Mouse (Mus musculus) heart, embryonic 11.5 days (tissue): ENCODE data around the gene Pax7. TPM values are rescaled to one million over a fixed set of nuclear protein-coding genes. Genes with fewer than 3 reads are reported as not detected.

Source experiments
- ATAC-seq: fragments of 200-750 bp; cut with Nextera tagmentation; replicated peaks from 2 replicates; pipeline ENCODE4 v1.8.0; 2017; ENCODE audit warnings: moderate library complexity; ENCODE audit not compliant: insufficient number of reproducible peaks, low FRiP score, low TSS enrichment
- H3K27ac ChIP-seq: fragments of 300-500 bp; sonication (generic); 2 replicates; pipeline ENCODE4 v1.5.1; 2014; ENCODE audit warnings: mild to moderate bottlenecking, low read depth, low read length
- H3K27me3 ChIP-seq: fragments of 300-500 bp; sonication (generic); 2 replicates; pipeline ENCODE4 v1.6.1; 2014; ENCODE audit warnings: mild to moderate bottlenecking, low read length, mixed read lengths; ENCODE audit not compliant: control insufficient read depth, insufficient read depth
- H3K36me3 ChIP-seq: fragments of 300-500 bp; sonication (generic); 2 replicates; pipeline ENCODE4 v1.6.1; 2014; ENCODE audit warnings: mild to moderate bottlenecking, low read length, moderate library complexity, mixed read lengths; ENCODE audit not compliant: control insufficient read depth, insufficient read depth
- H3K4me1 ChIP-seq: fragments of 300-500 bp; sonication (generic); 2 replicates; pipeline ENCODE4 v1.6.1; 2014; ENCODE audit warnings: low read length; ENCODE audit not compliant: control insufficient read depth, insufficient read depth
- H3K4me2 ChIP-seq: fragments of 300-500 bp; sonication (generic); 2 replicates; pipeline ENCODE4 v1.6.1; 2014; ENCODE audit warnings: mild to moderate bottlenecking, moderate library complexity
- H3K4me3 ChIP-seq: fragments of 300-500 bp; sonication (generic); 2 replicates; pipeline ENCODE4 v1.5.1; 2014; ENCODE audit warnings: low read depth, low read length
- H3K9ac ChIP-seq: fragments of 300-500 bp; sonication (generic); 2 replicates; pipeline ENCODE4 v1.6.1; 2014; ENCODE audit warnings: mild to moderate bottlenecking, low read depth, low read length, moderate library complexity
- H3K9me3 ChIP-seq: fragments of 300-500 bp; sonication (generic); replicated peaks from 2 replicates; pipeline ENCODE4 v1.6.1; 2016; ENCODE audit warnings: low read length; ENCODE audit not compliant: control insufficient read depth
- WGBS: fragments of 180-500 bp; shearing (Covaris S2); extraction: QIAGEN DNeasy Blood & Tissue Kit; methylation state at CpG from one replicate; pipeline ENCODE4 v1.1.7; 2014; ENCODE audit not compliant: insufficient replicate concordance; 5-methylcytosine and 5-hydroxymethylcytosine counted together
- polyA plus RNA-seq: library from polyadenylated mRNA; unstranded; fragments of >200 nt; fragmentation: Nextera tagmentation; extraction: Ambion mirVana; gene quantifications from 2 replicates; pipeline ENCODE4 v1.2.1, GENCODE M21; 2014

Pax7 gene
- polyA plus RNA-seq, 1 experiment from 2014 or later, result 0.04 TPM

- WGBS, result 6% methylated on average over 13 of the region's 13 CpGs
- H3K9ac ChIP-seq, result no peak overlapping the region
- H3K4me2 ChIP-seq, result no peak overlapping the region
- peaks cover 70% of the 10 kb centered on the region for H3K27me3 ChIP-seq
- no peak overlapping the region for H3K27ac ChIP-seq
- no peaks in the 10 kb centered on the region for H3K9me3 ChIP-seq
- H3K36me3 ChIP-seq, result no peaks in the 10 kb centered on the region
- no peak for ATAC-seq
- H3K4me3 ChIP-seq, result no peak overlapping the region
- H3K4me1 ChIP-seq, result peaks cover 2% of the 10 kb centered on the region; the same call in 1 of the 2 replicates
These were observed 76.4 kb downstream of the Pax7 start for GRCm38 (mm10) chr4:139756931-139757330.

DNA sequence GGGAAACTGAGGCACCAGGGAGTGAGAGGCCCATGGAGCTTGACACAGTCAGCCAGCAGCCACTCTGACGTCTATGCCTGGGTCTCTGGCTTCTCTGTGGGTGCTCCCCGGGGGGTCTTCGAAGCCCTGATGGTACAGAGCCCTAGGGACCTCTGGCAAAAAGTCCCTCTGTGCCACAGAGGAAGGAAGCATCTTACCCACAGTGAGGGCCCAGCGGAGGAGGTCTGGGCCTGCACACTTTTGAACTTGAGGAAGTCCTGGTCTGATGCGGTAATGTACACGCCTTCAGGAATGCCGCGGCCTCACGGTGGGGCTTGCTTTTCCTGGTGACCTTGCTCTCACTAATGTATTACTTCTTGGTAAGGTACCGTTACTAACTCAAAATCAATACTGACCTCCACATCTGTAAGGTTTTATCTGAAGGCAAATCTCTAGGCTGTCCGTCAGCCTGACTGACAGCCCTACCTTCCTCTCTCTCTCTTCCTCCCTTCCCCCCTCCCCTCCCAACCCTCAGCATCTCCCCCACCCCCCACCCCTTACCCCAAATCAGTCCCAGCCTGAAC, 79.1 kb downstream of the Pax7 start:
- no peak overlapping the region for H3K9ac ChIP-seq
- H3K27ac ChIP-seq, result no peak overlapping the region
- H3K27me3 ChIP-seq, result peaks cover 48% of the 10 kb centered on the region
- no peak overlapping the region for H3K4me2 ChIP-seq
- peaks cover 2% of the 10 kb centered on the region; the same call in 1 of the 2 replicates for H3K4me1 ChIP-seq
- ATAC-seq, result no peak
- 15% methylated on average over 11 of the region's 11 CpGs for WGBS
- no peaks in the 10 kb centered on the region for H3K9me3 ChIP-seq
- H3K4me3 ChIP-seq, result no peak overlapping the region
- H3K36me3 ChIP-seq, result no peaks in the 10 kb centered on the region

DNA sequence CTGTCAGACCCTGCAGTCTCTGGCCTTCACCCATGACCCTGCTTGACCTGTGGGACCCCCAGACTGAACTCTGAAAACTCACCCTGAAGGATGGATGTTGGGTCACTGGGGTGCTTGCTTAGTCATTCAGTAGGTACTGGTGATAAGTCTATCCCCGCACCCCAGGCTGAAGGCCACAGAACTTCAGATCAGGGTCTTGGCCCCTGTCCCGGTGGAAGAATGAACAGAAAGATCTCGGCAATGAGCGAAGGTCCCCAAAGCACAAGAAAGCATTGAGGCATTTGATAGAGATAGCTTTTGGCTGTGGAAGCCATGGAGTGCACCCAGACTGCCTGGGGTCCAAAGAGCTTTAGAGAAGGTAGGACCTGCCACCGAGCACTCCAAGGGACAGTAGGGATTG, 82.4 kb downstream of the Pax7 start:
- WGBS, result 82% methylated on average over 5 of the region's 5 CpGs
- ATAC-seq, result no peak
- Histone ChIP-seq H3K9ac (no peak overlapping the region), H3K9me3 (no peaks in the 10 kb centered on the region), H3K4me1 (no peaks in the 10 kb centered on the region), H3K27me3 (peaks cover 26% of the 10 kb centered on the region), H3K4me2 (no peak overlapping the region), H3K36me3 (no peaks in the 10 kb centered on the region), H3K4me3 (no peak overlapping the region), H3K27ac (no peak overlapping the region)

- H3K9ac ChIP-seq, result no peak overlapping the region
- H3K4me1 ChIP-seq, result no peaks in the 10 kb centered on the region
- no peak overlapping the region for H3K27ac ChIP-seq
- WGBS, result 34% methylated on average over 12 of the region's 12 CpGs
- no peaks in the 10 kb centered on the region for H3K36me3 ChIP-seq
- no peak for ATAC-seq
- H3K4me3 ChIP-seq, result no peak overlapping the region
- H3K4me2 ChIP-seq, result no peak overlapping the region
- no peaks in the 10 kb centered on the region for H3K9me3 ChIP-seq
- no peaks in the 10 kb centered on the region; the same call in 1 of the 2 replicates for H3K27me3 ChIP-seq
These were observed 86.0 kb downstream of the Pax7 start for GRCm38 (mm10) chr4:139747190-139747936.

- no peak overlapping the region for H3K9ac ChIP-seq
- no peak overlapping the region for H3K4me2 ChIP-seq
- no peak overlapping the region for H3K27ac ChIP-seq
- no peaks in the 10 kb centered on the region for H3K36me3 ChIP-seq
- WGBS, result 40% methylated on average over 12 of the region's 12 CpGs
- no peaks in the 10 kb centered on the region for H3K9me3 ChIP-seq
- H3K4me1 ChIP-seq, result no peaks in the 10 kb centered on the region
- no peak overlapping the region for H3K4me3 ChIP-seq
- ATAC-seq, result no peak
- peaks cover 2% of the 10 kb centered on the region; the same call in 1 of the 2 replicates for H3K27me3 ChIP-seq
These were observed 87.2 kb downstream of the Pax7 start for GRCm38 (mm10) chr4:139746177-139746576.

GRCm38 (mm10) chr4:139744765-139745395, 88.4 kb downstream of the Pax7 start:
- Histone ChIP-seq H3K4me3 (no peak overlapping the region), H3K4me2 (no peak overlapping the region), H3K9me3 (no peaks in the 10 kb centered on the region), H3K9ac (no peak overlapping the region), H3K27me3 (peaks cover 2% of the 10 kb centered on the region; the same call in 1 of the 2 replicates), H3K4me1 (no peaks in the 10 kb centered on the region), H3K36me3 (no peaks in the 10 kb centered on the region), H3K27ac (no peak overlapping the region)
- no peak for ATAC-seq
- 59% methylated on average over 12 of the region's 12 CpGs for WGBS

GRCm38 (mm10) chr4:139743626-139744025, 89.7 kb downstream of the Pax7 start:
- Histone ChIP-seq H3K9ac (no peak overlapping the region), H3K4me1 (no peaks in the 10 kb centered on the region), H3K4me2 (no peak overlapping the region), H3K27me3 (peaks cover 5% of the 10 kb centered on the region; the same call in 1 of the 2 replicates), H3K4me3 (no peak overlapping the region), H3K9me3 (no peaks in the 10 kb centered on the region), H3K27ac (no peak overlapping the region), H3K36me3 (no peaks in the 10 kb centered on the region)
- 53% methylated on average over 3 of the region's 3 CpGs for WGBS
- no peak for ATAC-seq

DNA sequence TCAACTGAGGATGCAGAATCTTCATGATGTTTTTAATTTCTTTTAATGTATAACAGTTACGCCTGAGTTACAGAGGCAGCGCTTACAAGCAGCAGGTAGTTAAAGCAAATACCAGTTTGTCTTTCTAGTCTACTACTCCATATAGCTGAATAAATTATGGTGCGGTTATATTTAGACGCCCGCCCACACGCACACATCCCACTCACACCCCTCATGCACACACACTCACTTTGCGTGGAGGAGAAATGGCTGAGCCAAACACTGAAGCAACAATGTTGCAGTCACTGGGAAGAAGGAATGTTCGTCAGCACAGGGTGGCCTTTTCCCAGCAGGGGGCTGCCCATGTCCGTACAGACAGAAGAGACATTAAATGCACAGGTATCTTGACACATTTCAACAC, 96.3 kb downstream of the Pax7 start:
- no peak overlapping the region for H3K9ac ChIP-seq
- H3K4me2 ChIP-seq, result no peak overlapping the region
- no peaks in the 10 kb centered on the region for H3K4me1 ChIP-seq
- H3K4me3 ChIP-seq, result no peak overlapping the region
- no peak for ATAC-seq
- H3K9me3 ChIP-seq, result no peaks in the 10 kb centered on the region
- H3K27me3 ChIP-seq, result peaks cover 5% of the 10 kb centered on the region; the same call in 1 of the 2 replicates
- 82% methylated on average over 9 of the region's 9 CpGs for WGBS
- H3K36me3 ChIP-seq, result no peaks in the 10 kb centered on the region
- no peak overlapping the region for H3K27ac ChIP-seq
